Mouse (Mus musculus) hindbrain, embryonic 13.5 days (tissue): ENCODE measurements around the gene Phldb2. TPM values are rescaled to one million over a fixed set of nuclear protein-coding genes. Genes with fewer than 3 reads are reported as not detected.

Source experiments
- ATAC-seq: fragments of 200-750 bp; cut with Nextera tagmentation; 2 replicates; pipeline ENCODE4 v1.8.0; 2017; ENCODE audit warnings: moderate TSS enrichment; ENCODE audit not compliant: low FRiP score
- H3K27ac ChIP-seq: fragments of 300-500 bp; sonication (generic); 2 replicates; pipeline ENCODE4 v1.5.1; 2015; ENCODE audit warnings: inconsistent platforms, mild to moderate bottlenecking, moderate library complexity
- H3K27me3 ChIP-seq: fragments of 300-500 bp; sonication (generic); 2 replicates; pipeline ENCODE4 v1.6.1; 2015; ENCODE audit warnings: mild to moderate bottlenecking, inconsistent platforms
- H3K36me3 ChIP-seq: fragments of 300-500 bp; sonication (generic); 2 replicates; pipeline ENCODE4 v1.6.1; 2015; ENCODE audit warnings: mild to moderate bottlenecking, inconsistent platforms
- H3K4me1 ChIP-seq: fragments of 300-500 bp; sonication (generic); replicated peaks from 2 replicates; pipeline ENCODE4 v1.6.1; 2015; ENCODE audit warnings: inconsistent platforms
- H3K4me2 ChIP-seq: fragments of 300-500 bp; sonication (generic); 2 replicates; pipeline ENCODE4 v1.6.1; 2015; ENCODE audit warnings: inconsistent platforms, mild to moderate bottlenecking, moderate library complexity
- H3K4me3 ChIP-seq: fragments of 300-500 bp; sonication (generic); 2 replicates; pipeline ENCODE4 v1.5.1; 2015; ENCODE audit warnings: mild to moderate bottlenecking, inconsistent platforms
- H3K9ac ChIP-seq: fragments of 300-500 bp; sonication (generic); 2 replicates; pipeline ENCODE4 v1.6.1; 2015; ENCODE audit warnings: mild to moderate bottlenecking, inconsistent platforms
- H3K9me3 ChIP-seq: fragments of 300-500 bp; sonication (generic); 2 replicates; pipeline ENCODE4 v1.6.1; 2016; ENCODE audit warnings: inconsistent platforms
- WGBS: fragments of 180-500 bp; shearing (Covaris S2); methylation state at CpG from one replicate; pipeline ENCODE4 v1.1.7; 2015; 5-methylcytosine and 5-hydroxymethylcytosine counted together
- polyA plus RNA-seq: library from polyadenylated mRNA; unstranded; fragments of >200 nt; fragmentation: Nextera tagmentation; extraction: Ambion mirVana; gene quantifications from 2 replicates; pipeline ENCODE4 v1.2.1, GENCODE M21; 2015

Gene Phldb2
- polyA plus RNA-seq, 1 experiment from 2014 or later = 12.5 TPM

GRCm38 (mm10) chr16:45922546-45923229 is 30.7 kb downstream of the Phldb2 start:
- no peaks in the 10 kb centered on the region for H3K36me3 ChIP-seq
- H3K9me3 ChIP-seq = no peaks in the 10 kb centered on the region
- no peak overlapping the region for H3K9ac ChIP-seq
- no peak overlapping the region for H3K27ac ChIP-seq
- H3K27me3 ChIP-seq = no peaks in the 10 kb centered on the region
- no peaks in the 10 kb centered on the region for H3K4me1 ChIP-seq
- 80% methylated on average over 8 of the region's 8 CpGs for WGBS
- no peak for ATAC-seq
- no peak overlapping the region for H3K4me3 ChIP-seq
- H3K4me2 ChIP-seq = no peak overlapping the region

DNA sequence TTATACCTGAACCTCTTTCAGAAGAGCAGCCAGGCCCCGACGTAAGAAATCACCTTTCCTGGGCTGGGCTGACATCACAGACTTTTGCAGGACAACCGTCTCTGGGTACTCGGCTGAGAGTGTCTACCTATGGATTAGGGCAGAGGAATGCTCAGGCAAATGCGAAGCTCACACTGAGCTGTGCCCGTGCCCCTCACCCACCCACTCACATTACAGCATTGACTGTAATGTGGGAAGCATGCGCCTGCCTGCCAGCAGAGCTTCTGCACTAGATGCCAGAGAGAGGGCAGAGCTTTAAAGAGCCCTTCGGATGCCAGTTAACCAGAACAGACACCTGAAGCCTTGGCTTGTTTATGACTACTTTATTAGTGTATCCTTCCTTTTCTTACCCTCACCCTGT is 33.8 kb downstream of the Phldb2 start:
- H3K9me3 ChIP-seq = no peaks in the 10 kb centered on the region
- no peaks in the 10 kb centered on the region for H3K27me3 ChIP-seq
- no peak for ATAC-seq
- no peak overlapping the region for H3K4me2 ChIP-seq
- no peak overlapping the region for H3K4me3 ChIP-seq
- no peaks in the 10 kb centered on the region for H3K36me3 ChIP-seq
- H3K9ac ChIP-seq = no peak overlapping the region
- no peaks in the 10 kb centered on the region for H3K4me1 ChIP-seq
- H3K27ac ChIP-seq = no peak overlapping the region
- 85% methylated on average over 8 of the region's 8 CpGs for WGBS

GRCm38 (mm10) chr16:45903595-45903994 is 49.8 kb downstream of the Phldb2 start:
- no peaks in the 10 kb centered on the region for H3K9me3 ChIP-seq
- no peaks in the 10 kb centered on the region for H3K4me1 ChIP-seq
- H3K4me2 ChIP-seq = no peak overlapping the region
- H3K27me3 ChIP-seq = no peaks in the 10 kb centered on the region
- WGBS = 90% methylated on average over 8 of the region's 8 CpGs
- ATAC-seq = no peak
- H3K9ac ChIP-seq = no peak overlapping the region
- H3K36me3 ChIP-seq = no peaks in the 10 kb centered on the region
- H3K4me3 ChIP-seq = no peak overlapping the region
- H3K27ac ChIP-seq = no peak overlapping the region

- Histone ChIP-seq H3K4me3 (no peak overlapping the region), H3K36me3 (no peaks in the 10 kb centered on the region), H3K27ac (no peak overlapping the region), H3K4me1 (no peaks in the 10 kb centered on the region), H3K4me2 (no peak overlapping the region), H3K27me3 (no peaks in the 10 kb centered on the region), H3K9me3 (no peaks in the 10 kb centered on the region), H3K9ac (no peak overlapping the region)
- ATAC-seq = no peak
- 94% methylated on average over 3 of the region's 3 CpGs for WGBS
Observed at GRCm38 (mm10) chr16:45898459-45898858, 54.9 kb downstream of the Phldb2 start.

DNA sequence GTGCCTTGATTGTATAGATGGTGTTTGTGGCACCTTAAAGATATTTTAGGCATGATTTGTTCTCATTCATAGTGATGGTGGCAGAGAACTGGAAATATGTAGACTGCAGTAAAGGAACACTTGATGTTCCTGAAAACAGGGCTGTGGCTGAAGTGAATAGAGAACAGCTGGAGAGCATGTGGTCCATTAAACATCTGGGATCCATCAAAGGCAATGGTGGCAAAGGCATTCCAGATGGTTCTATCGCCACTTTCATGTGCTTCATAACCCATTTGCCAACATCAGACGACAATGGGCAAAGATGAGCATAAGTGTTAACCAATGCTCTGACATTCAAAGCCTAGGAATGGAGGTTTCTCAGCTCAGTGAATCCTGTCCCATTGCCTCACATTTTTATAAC is 56.8 kb downstream of the Phldb2 start:
- Histone ChIP-seq H3K27me3 (no peaks in the 10 kb centered on the region), H3K4me3 (no peak overlapping the region), H3K4me1 (0 out of 2 replicates have a peak, but pooled peaks cover 3% of the 10 kb centered on the region), H3K9ac (no peak overlapping the region), H3K27ac (no peak overlapping the region), H3K36me3 (no peaks in the 10 kb centered on the region), H3K9me3 (no peaks in the 10 kb centered on the region), H3K4me2 (no peak overlapping the region)
- WGBS = 83% methylated on average over 2 of the region's 2 CpGs
- ATAC-seq = no peak

DNA sequence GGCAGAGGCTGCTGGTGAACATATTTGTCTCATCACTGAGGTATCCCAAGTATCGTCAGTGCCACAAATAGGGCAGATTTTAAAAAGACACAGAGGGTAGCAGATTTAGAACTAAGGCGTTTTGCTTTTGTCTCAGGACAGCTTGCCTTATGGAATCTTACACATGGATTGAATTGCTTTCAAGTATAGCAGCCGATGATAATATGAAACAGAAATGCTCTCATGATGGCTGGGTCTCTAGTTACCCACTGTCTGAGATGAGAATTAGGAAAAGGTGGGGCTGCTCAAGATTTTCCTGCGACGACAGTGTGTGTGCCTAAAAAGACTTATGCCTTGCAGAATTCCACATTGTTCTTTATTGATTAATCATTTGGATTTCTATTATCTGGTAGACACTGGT is 58.4 kb downstream of the Phldb2 start:
- H3K4me1 ChIP-seq = 0 out of 2 replicates have a peak, but pooled peaks cover 3% of the 10 kb centered on the region
- no peak overlapping the region for H3K4me2 ChIP-seq
- no peak overlapping the region for H3K27ac ChIP-seq
- 57% methylated on average over 5 of the region's 5 CpGs for WGBS
- no peaks in the 10 kb centered on the region for H3K27me3 ChIP-seq
- H3K9ac ChIP-seq = no peak overlapping the region
- no peaks in the 10 kb centered on the region for H3K9me3 ChIP-seq
- no peaks in the 10 kb centered on the region for H3K36me3 ChIP-seq
- no peak for ATAC-seq
- no peak overlapping the region for H3K4me3 ChIP-seq

DNA sequence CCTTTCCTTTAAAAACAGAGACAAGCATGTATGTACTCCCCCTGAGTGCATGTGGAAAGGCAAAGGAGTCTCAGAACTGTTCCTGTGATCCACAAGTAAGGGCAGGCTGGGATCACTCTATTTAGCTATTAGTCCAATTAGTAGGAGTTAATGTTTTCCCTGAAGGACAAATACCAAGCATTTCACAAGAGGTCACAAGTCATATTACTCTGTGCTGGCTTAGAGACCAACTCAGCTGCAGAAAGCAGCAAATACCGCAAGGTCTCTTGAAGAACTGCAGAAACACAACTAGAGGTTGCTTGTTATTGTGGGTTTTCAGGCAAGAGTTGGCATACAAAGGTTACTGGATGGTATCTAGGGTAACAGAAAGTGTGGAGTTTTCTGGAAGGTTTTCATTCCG is 59.6 kb downstream of the Phldb2 start:
- no peaks in the 10 kb centered on the region for H3K27me3 ChIP-seq
- H3K9me3 ChIP-seq = no peaks in the 10 kb centered on the region
- H3K4me3 ChIP-seq = no peak overlapping the region
- 0 out of 2 replicates have a peak, but pooled peaks cover 3% of the 10 kb centered on the region for H3K4me1 ChIP-seq
- ATAC-seq = no peak
- no peaks in the 10 kb centered on the region for H3K36me3 ChIP-seq
- 91% methylated on average over 2 of the region's 2 CpGs for WGBS
- no peak overlapping the region for H3K9ac ChIP-seq
- no peak overlapping the region for H3K27ac ChIP-seq
- no peak overlapping the region for H3K4me2 ChIP-seq

- Histone ChIP-seq H3K4me1 (0 out of 2 replicates have a peak, but pooled peaks cover 3% of the 10 kb centered on the region), H3K4me2 (no peak overlapping the region), H3K27me3 (no peaks in the 10 kb centered on the region), H3K36me3 (no peaks in the 10 kb centered on the region), H3K4me3 (no peak overlapping the region), H3K9ac (no peak overlapping the region), H3K9me3 (no peaks in the 10 kb centered on the region), H3K27ac (no peak overlapping the region)
- WGBS = 46% methylated on average over 1 of the region's 1 CpGs
- no peak for ATAC-seq
Observed at GRCm38 (mm10) chr16:45892928-45893327, 60.5 kb downstream of the Phldb2 start.

- H3K9me3 ChIP-seq = no peaks in the 10 kb centered on the region
- H3K4me2 ChIP-seq = no peak overlapping the region
- no peak overlapping the region for H3K27ac ChIP-seq
- H3K27me3 ChIP-seq = no peaks in the 10 kb centered on the region
- ATAC-seq = no peak
- no peak overlapping the region for H3K4me3 ChIP-seq
- H3K4me1 ChIP-seq = 0 out of 2 replicates have a peak, but pooled peaks cover 3% of the 10 kb centered on the region
- WGBS = 81% methylated on average over 4 of the region's 4 CpGs
- no peaks in the 10 kb centered on the region for H3K36me3 ChIP-seq
- no peak overlapping the region for H3K9ac ChIP-seq
Observed at GRCm38 (mm10) chr16:45890471-45891200, 62.8 kb downstream of the Phldb2 start.

DNA sequence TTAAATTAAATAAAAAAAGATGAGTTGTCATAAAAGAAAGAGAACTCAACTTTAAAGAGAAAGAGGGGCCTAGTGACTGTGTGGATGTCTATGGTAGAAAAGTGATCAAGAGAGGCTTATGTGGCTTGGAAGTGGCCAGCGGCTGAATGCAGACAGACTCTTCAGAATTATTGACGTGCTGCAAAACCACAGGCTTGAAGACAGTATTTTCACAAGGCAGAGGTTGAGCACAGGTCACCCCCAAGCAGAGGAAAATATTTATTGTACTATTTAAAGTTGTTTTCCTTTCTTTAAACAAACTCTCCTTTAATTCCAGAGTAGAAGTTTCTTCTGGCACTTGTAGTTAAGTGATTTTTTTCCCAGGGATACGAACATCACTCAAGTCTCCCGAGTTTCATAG is 63.8 kb downstream of the Phldb2 start:
- Histone ChIP-seq H3K4me3 (no peak overlapping the region), H3K27ac (no peak overlapping the region), H3K4me1 (0 out of 2 replicates have a peak, but pooled peaks cover 3% of the 10 kb centered on the region), H3K4me2 (no peak overlapping the region), H3K27me3 (no peaks in the 10 kb centered on the region), H3K36me3 (no peaks in the 10 kb centered on the region), H3K9ac (no peak overlapping the region), H3K9me3 (no peaks in the 10 kb centered on the region)
- 66% methylated on average over 4 of the region's 4 CpGs for WGBS
- no peak for ATAC-seq

DNA sequence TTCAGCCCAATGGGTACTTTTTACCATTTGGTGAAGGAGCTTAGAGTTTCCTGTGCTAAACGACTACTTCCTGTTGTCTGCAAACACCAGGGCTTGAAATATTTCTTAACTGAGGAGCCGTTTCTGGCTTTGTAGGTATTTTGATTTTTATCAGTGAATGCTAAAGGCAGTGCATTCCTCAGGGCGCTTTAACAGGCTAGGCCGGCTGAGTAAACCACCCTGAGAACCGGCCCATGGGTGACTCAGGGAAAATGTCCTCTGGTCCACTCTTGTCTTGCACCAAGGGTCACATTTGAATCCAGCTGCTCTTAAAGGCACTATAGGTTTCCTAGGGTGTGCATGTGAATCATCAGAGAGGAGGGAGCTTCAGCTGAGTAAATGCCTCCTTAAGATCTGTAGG is 66.8 kb downstream of the Phldb2 start:
- Histone ChIP-seq H3K9me3 (no peaks in the 10 kb centered on the region), H3K4me2 (no peak overlapping the region), H3K27me3 (no peaks in the 10 kb centered on the region), H3K27ac (no peak overlapping the region), H3K9ac (no peak overlapping the region), H3K4me1 (no peaks in the 10 kb centered on the region), H3K4me3 (no peak overlapping the region), H3K36me3 (no peaks in the 10 kb centered on the region)
- 77% methylated on average over 5 of the region's 5 CpGs for WGBS
- no peak for ATAC-seq

- no peak overlapping the region for H3K4me3 ChIP-seq
- no peaks in the 10 kb centered on the region for H3K9me3 ChIP-seq
- H3K36me3 ChIP-seq = no peaks in the 10 kb centered on the region
- ATAC-seq = no peak
- no peak overlapping the region for H3K4me2 ChIP-seq
- no peaks in the 10 kb centered on the region for H3K4me1 ChIP-seq
- 89% methylated on average over 2 of the region's 2 CpGs for WGBS
- H3K27me3 ChIP-seq = no peaks in the 10 kb centered on the region
- H3K27ac ChIP-seq = no peak overlapping the region
- no peak overlapping the region for H3K9ac ChIP-seq
Observed at GRCm38 (mm10) chr16:45884194-45884593, 69.2 kb downstream of the Phldb2 start.
